Mouse (Mus musculus) MEL-GATA-1-ER (cell line): ENCODE results near the gene Defa20.
"Not testable (repeated sequence)": the region's sequence is repeated elsewhere in the genome, so short reads cannot be mapped to it uniquely, and the experiment has no call there.

Experiments
- DNase-seq: peaks from one replicate; pipeline ENCODE4 v3.0.0-alpha.2; 2012; ENCODE audit warnings: low read depth; ENCODE audit errors: extremely low read depth

Defa20 gene

GRCm38 (mm10) chr8:21508958-21509357 lies at the start of gene Defa20:
Gene Defa20, plus strand, starts transcription at chr8:21509258.
- not testable (repeated sequence) for DNase-seq

GRCm38 (mm10) chr8:21528732-21529131 lies 19.7 kb downstream of the Defa20 start, which contains the start of gene Defa32:
Gene Defa32, plus strand, starts transcription at chr8:21529032.
- not testable (repeated sequence) for DNase-seq
